Mouse (Mus musculus) stomach, embryonic 16.5 days (tissue): Measurements from ENCODE around the gene E2f3. TPM values are rescaled to one million over a fixed set of nuclear protein-coding genes. Genes with fewer than 3 reads are reported as not detected.

Experiments
- ATAC-seq: fragments of 200-750 bp; cut with Nextera tagmentation; 2 replicates; pipeline ENCODE4 v1.8.0; 2017; ENCODE audit warnings: moderate number of reproducible peaks, moderate TSS enrichment; ENCODE audit not compliant: insufficient read depth, low FRiP score
- H3K27ac ChIP-seq: fragments of 300-500 bp; sonication (generic); 2 replicates; pipeline ENCODE4 v1.5.1; 2014; ENCODE audit warnings: low read length
- H3K27me3 ChIP-seq: fragments of 300-500 bp; sonication (generic); 2 replicates; pipeline ENCODE4 v1.6.1; 2014; ENCODE audit warnings: low read length, control low read depth, mixed read lengths; ENCODE audit not compliant: control insufficient read depth, insufficient read depth
- H3K36me3 ChIP-seq: fragments of 300-500 bp; sonication (generic); 2 replicates; pipeline ENCODE4 v1.6.1; 2014; ENCODE audit warnings: low read length; ENCODE audit not compliant: control insufficient read depth, insufficient read depth
- H3K4me1 ChIP-seq: fragments of 300-500 bp; sonication (generic); 2 replicates; pipeline ENCODE4 v1.6.1; 2014; ENCODE audit warnings: low read length, control low read depth, mixed read lengths; ENCODE audit not compliant: control insufficient read depth, insufficient read depth
- H3K4me2 ChIP-seq: fragments of 300-500 bp; sonication (generic); 2 replicates; pipeline ENCODE4 v1.6.1; 2014; ENCODE audit warnings: low read depth, low read length, mixed read lengths
- H3K4me3 ChIP-seq: fragments of 300-500 bp; sonication (generic); replicated peaks from 2 replicates; pipeline ENCODE4 v1.5.1; 2014; ENCODE audit warnings: mild to moderate bottlenecking, low read length
- H3K9ac ChIP-seq: fragments of 300-500 bp; sonication (generic); 2 replicates; pipeline ENCODE4 v1.6.1; 2014; ENCODE audit warnings: low read length
- H3K9me3 ChIP-seq: fragments of 300-500 bp; sonication (generic); replicated peaks from 2 replicates; pipeline ENCODE4 v1.6.1; 2016; ENCODE audit warnings: low read length, control low read depth; ENCODE audit not compliant: control insufficient read depth
- WGBS: fragments of 180-500 bp; shearing (Covaris S2); extraction: QIAGEN DNeasy Blood & Tissue Kit; methylation state at CpG from one replicate; pipeline ENCODE4 v1.1.7; 2014; 5-methylcytosine and 5-hydroxymethylcytosine counted together
- polyA plus RNA-seq: library from polyadenylated mRNA; unstranded; fragments of >200 nt; fragmentation: Nextera tagmentation; extraction: Ambion mirVana; gene quantifications from 2 replicates; pipeline ENCODE4 v1.2.1, GENCODE M21; 2015

Gene E2f3
- polyA plus RNA-seq, 1 experiment from 2014 or later = 7.5 TPM

DNA sequence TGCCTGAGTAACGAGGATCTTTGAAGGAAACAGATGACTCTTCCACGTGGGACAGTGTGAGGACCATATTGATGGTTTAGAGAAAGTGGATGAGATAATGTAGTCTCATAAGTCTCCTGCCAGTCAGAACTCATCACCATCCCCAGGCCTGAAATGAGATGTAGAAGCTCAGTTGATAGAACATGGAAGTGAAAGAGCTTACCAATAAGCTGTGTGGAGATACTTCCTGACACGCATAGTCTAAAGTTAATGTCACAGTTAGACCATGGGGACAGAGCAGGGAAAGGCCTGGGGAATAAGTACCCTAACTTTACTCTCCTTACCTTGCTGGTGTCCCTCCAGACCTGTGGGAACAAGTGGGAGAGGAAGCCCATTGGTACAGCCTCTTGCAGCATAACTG lies 22.9 kb upstream of the E2f3 start:
- no peak for ATAC-seq
- no peak overlapping the region for H3K27ac ChIP-seq
- WGBS = 80% methylated on average over 3 of the region's 3 CpGs
- H3K9ac ChIP-seq = no peak overlapping the region
- no peak overlapping the region for H3K4me3 ChIP-seq
- no peaks in the 10 kb centered on the region for H3K36me3 ChIP-seq
- no peaks in the 10 kb centered on the region for H3K27me3 ChIP-seq
- no peak overlapping the region for H3K4me2 ChIP-seq
- no peaks in the 10 kb centered on the region for H3K9me3 ChIP-seq
- no peaks in the 10 kb centered on the region for H3K4me1 ChIP-seq

DNA sequence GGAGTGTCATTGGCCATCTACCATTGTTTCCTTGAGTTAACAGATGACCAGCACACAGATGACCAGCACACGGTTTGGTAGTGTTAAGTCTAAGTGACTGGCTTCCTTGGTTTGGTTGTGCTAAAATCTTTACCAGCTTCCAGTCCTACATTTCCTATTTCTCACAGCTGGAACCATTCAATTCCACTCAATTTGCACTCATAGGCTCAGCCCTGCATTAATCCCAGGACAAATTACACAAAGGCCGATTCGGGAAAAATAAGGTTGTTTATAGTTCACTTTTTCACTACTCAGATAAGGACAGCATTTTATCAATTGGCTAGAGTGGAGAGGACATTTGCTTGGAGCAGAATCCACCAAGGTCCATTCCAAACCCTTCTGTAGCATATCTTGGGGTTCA lies 19.6 kb upstream of the E2f3 start:
- WGBS = 72% methylated on average over 3 of the region's 3 CpGs
- no peak overlapping the region for H3K27ac ChIP-seq
- H3K4me1 ChIP-seq = no peaks in the 10 kb centered on the region
- no peak for ATAC-seq
- no peaks in the 10 kb centered on the region for H3K27me3 ChIP-seq
- H3K4me2 ChIP-seq = no peak overlapping the region
- no peaks in the 10 kb centered on the region for H3K36me3 ChIP-seq
- H3K4me3 ChIP-seq = no peak overlapping the region
- no peaks in the 10 kb centered on the region for H3K9me3 ChIP-seq
- no peak overlapping the region for H3K9ac ChIP-seq

DNA sequence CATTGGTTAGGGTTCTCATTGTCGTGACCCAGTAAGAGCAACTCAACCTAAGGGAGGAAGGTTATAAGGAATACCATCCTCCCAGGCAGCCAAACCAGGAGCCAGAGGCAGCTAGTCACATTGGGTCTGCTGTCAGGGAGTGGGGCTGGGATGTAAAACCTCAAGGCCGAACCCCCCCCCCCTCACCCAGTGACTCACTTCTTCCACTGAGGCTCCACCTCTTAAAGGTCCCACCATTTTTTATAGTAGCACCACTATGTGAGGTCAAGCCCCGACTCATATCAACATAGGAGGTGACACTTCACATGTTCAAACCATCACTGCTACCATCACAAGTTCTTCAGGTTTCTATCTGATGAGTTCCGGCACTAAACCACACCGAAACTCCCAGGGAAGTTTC lies 19.0 kb upstream of the E2f3 start:
- H3K36me3 ChIP-seq = no peaks in the 10 kb centered on the region
- ATAC-seq = no peak
- WGBS = 91% methylated on average over 5 of the region's 5 CpGs

DNA sequence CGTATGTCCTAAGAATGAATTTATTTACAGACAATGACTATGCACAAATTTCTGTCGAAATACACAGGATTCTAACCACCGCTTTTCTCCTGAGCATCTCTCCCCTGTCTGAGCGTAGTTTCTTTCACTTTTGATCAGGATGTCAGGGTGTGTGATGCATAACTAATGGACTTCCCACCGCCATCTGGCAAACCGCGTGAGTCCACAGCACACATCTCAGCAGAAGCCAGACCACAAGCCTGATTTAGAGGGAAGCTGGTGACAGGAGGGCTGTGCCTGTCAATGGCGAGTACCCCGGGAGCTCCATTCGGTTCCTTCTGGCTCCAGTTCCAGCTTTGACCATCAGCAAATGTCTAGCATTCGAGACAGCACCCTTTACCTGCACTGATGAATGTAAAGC lies 17.3 kb upstream of the E2f3 start:
- Histone ChIP-seq H3K36me3 (no peaks in the 10 kb centered on the region), H3K9me3 (no peaks in the 10 kb centered on the region), H3K4me2 (no peak overlapping the region), H3K4me1 (no peaks in the 10 kb centered on the region), H3K27me3 (no peaks in the 10 kb centered on the region), H3K9ac (no peak overlapping the region), H3K4me3 (no peak overlapping the region), H3K27ac (no peak overlapping the region)
- ATAC-seq = no peak
- WGBS = 66% methylated on average over 11 of the region's 11 CpGs

More for the DNA sequence above, 19.0 kb upstream of the E2f3 start:
- Histone ChIP-seq H3K4me3 (no peak overlapping the region), H3K27ac (no peak overlapping the region), H3K27me3 (no peaks in the 10 kb centered on the region), H3K4me1 (no peaks in the 10 kb centered on the region), H3K9me3 (no peaks in the 10 kb centered on the region), H3K9ac (no peak overlapping the region), H3K4me2 (no peak overlapping the region)

DNA sequence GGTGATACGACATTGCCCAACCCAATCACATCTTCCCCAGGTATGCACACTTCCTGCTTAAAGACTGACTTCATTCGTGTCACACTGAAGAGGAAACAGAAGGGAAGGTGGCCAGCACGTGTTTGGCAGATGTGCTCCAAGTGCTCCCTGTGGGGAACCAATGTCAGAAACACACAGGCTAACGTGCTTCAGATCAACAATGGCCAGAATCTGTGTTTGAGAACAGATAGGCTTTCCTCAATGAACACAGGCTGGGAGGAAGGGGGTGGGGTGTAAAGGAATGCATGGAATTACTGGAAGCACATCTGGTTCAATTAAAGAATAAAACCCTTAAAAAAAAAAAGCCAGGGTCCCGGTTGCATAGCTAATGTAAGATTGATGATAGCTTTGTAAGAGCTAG lies 15.2 kb upstream of the E2f3 start:
- 29% methylated on average over 5 of the region's 5 CpGs for WGBS
- no peak overlapping the region for H3K9ac ChIP-seq
- no peak for ATAC-seq

DNA sequence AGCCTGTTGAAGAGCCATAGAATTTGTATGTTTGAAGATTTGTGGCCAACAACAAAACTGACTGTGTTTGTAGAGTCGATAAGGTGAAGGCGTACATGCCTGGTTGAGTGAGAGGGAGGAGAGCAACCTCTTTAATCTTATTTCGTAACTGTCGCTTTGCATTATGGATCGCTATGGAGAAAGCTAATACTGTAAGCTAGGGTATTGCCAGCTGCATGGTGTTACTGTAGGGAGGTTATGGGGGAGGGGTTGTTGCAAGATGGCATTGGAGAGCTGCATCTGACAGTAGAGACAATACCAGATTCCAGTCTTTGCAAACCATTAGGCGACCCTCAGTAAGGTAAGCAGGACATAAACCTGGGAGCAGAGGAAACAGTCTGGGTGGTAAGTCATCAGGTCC lies 2.1 kb upstream of the E2f3 start:
- no peaks in the 10 kb centered on the region for H3K36me3 ChIP-seq
- no peaks in the 10 kb centered on the region for H3K27me3 ChIP-seq
- no peak overlapping the region for H3K4me2 ChIP-seq
- H3K4me3 ChIP-seq = no peak overlapping the region
- no peak for ATAC-seq
- WGBS = 82% methylated on average over 6 of the region's 6 CpGs
- no peaks in the 10 kb centered on the region for H3K9me3 ChIP-seq
- H3K4me1 ChIP-seq = peaks cover 5% of the 10 kb centered on the region; the same call in 1 of the 2 replicates
- H3K27ac ChIP-seq = no peak overlapping the region
- no peak overlapping the region for H3K9ac ChIP-seq

More for the DNA sequence above, 15.2 kb upstream of the E2f3 start:
- Histone ChIP-seq H3K4me2 (no peak overlapping the region), H3K4me1 (no peaks in the 10 kb centered on the region), H3K36me3 (no peaks in the 10 kb centered on the region), H3K27me3 (no peaks in the 10 kb centered on the region), H3K4me3 (no peak overlapping the region), H3K9me3 (no peaks in the 10 kb centered on the region), H3K27ac (no peak overlapping the region)

DNA sequence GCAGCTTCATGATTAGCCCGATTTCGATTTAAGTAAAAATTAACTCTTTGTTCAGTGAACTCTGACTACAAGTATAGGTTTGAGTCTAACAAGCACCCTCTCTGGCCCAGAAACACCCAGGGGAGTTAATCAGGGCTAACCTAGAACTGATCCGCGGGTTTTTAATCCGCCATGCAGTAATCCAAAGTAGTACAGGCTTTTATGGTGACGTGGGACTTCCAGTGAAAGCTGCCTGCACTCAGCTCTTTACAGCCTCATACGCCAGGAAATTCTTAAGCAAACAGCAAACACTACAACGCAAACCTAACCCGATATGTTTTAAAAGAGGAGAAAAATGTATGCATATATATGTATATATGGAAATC lies 875 bp upstream of the E2f3 start:
- peak overlapping the region; percentile 66 for H3K4me2 ChIP-seq
- H3K9me3 ChIP-seq = no peaks in the 10 kb centered on the region
- ATAC-seq = no peak
- WGBS = 7% methylated on average over 9 of the region's 9 CpGs
- H3K27ac ChIP-seq = peak overlapping the region; percentile 78
- H3K4me3 ChIP-seq = peak overlapping the region; percentile 97
- no peaks in the 10 kb centered on the region for H3K27me3 ChIP-seq
- H3K9ac ChIP-seq = peak overlapping the region; percentile 64
- H3K36me3 ChIP-seq = no peaks in the 10 kb centered on the region
- peaks cover 7% of the 10 kb centered on the region; the same call in 1 of the 2 replicates for H3K4me1 ChIP-seq

DNA sequence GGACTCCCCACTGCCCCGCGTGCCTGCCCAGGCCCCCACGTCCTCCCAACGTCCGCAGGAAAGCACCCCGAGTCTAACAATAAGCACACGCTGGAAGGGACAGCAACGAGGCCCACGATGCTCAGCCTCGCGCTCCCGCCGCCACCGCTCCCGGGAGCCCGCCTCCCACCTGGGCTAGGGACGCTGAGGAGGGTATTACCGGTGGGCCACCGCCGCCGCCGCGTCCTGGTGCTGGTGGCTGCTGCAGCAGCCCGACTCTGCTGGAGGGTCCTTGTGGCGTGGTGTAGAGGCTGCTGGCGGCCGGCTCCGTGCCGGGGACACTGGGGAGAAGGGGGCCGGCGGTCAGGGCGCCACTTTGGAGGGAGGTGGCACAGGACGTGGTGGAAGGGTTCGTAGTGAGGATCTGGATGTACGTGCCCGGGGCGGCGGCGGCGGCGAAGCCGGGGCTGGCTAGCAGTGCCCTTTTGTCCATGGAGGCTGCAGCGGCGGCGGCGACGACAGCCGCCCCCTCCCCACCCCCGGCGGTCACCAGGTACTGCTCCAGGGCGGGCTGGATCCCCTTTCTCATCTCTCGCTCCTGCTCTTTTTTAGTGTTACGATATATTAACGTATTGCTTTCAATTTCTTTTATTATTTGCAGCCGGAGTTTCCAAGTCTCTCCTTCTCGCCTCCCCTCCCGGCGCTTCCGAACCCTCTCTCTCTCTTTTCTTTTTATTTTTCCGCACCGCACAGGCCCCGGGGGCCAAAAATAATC lies 585 bp downstream of the E2f3 start:
- peak overlapping the region; percentile 97 for H3K27ac ChIP-seq
- H3K27me3 ChIP-seq = no peaks in the 10 kb centered on the region
- H3K4me1 ChIP-seq = peaks cover 7% of the 10 kb centered on the region; the same call in 1 of the 2 replicates
- ATAC-seq = no peak
- under 1% methylated on average over 56 of the region's 62 CpGs for WGBS
- H3K4me2 ChIP-seq = peak overlapping the region; percentile 74
- H3K9ac ChIP-seq = peak overlapping the region; percentile 100
- H3K36me3 ChIP-seq = no peaks in the 10 kb centered on the region
- H3K4me3 ChIP-seq = peak overlapping the region; percentile 97
- no peaks in the 10 kb centered on the region for H3K9me3 ChIP-seq

DNA sequence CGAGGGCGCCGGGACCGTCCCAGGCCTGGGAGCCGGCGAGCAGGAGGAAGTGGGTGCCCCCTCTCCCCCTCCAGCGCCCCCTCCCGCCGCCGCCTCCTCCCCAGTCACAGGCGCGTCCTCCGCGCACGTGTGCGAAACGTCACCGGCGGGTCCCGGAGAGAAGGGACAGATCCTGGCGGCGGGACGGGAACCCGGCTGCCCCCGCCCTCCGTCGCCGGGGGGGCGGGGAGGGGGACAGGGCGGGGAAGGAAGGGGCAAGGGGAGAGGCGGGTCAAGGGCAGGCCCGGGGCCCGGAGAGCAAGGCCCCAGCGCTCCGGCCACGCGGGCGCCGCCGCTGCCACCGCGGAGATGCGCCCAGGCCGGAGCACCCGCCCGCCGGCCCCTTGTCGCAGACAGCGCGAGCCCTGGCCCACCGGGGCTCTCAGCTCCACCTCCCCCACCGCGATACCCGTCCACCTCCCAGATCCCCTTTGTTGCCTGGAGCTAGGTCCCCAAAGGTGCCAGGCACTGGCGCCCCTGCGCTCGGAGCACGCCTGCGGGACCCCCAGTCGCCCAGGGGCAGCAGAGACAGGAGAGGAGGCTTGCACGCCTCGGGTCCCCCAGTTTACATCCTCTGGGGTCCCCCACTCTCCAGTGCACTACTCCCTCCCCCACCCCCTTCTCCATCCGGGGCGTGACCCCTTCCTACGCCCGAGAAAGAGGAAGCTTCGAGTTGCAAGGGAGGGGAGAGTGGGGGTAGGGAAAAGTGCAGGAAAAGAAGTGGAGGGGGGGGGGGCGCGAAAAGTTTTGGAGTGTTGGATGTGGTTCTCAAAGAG lies 1.4 kb downstream of the E2f3 start:
- Histone ChIP-seq H3K9ac (peak overlapping the region; percentile 100), H3K9me3 (no peaks in the 10 kb centered on the region), H3K27ac (peak overlapping the region; percentile 97), H3K4me3 (peak overlapping the region; percentile 97), H3K4me2 (peak overlapping the region; percentile 74), H3K4me1 (peaks cover 7% of the 10 kb centered on the region; the same call in 1 of the 2 replicates), H3K27me3 (no peaks in the 10 kb centered on the region), H3K36me3 (no peaks in the 10 kb centered on the region)
- ATAC-seq = peak; percentile 22; the same call in 1 of the 2 replicates
- under 1% methylated on average over 53 of the region's 69 CpGs for WGBS
